Mouse (Mus musculus) megakaryocyte, embryonic 14.5 days (primary cell): ENCODE measurements at regions not wholly inside any gene's neighbourhood (a gene's known extent, or its start where the extent isn't known, plus 50 kb on each side); places are given as distances from the start of the nearest gene placed in this dataset.
A peak's percentile ranks its signal among the peaks of the same experiment; 100 is the strongest.

Experiments used
- H3K27me3 ChIP-seq: replicated peaks from 2 replicates; pipeline ENCODE3; 2012; ENCODE audit warnings: inconsistent platforms
- H3K36me3 ChIP-seq: replicated peaks from 2 replicates; pipeline ENCODE3; 2012; ENCODE audit warnings: low read length, inconsistent platforms, mixed read lengths
- H3K4me1 ChIP-seq: 2 replicates; pipeline ENCODE4 v1.6.1; 2012; ENCODE audit warnings: inconsistent platforms
- H3K4me3 ChIP-seq: replicated peaks from 2 replicates; pipeline ENCODE3; 2012; ENCODE audit warnings: moderate library complexity, mild to moderate bottlenecking, inconsistent platforms
- H3K9me3 ChIP-seq: 2 replicates; pipeline ENCODE4 v1.6.1; 2012; ENCODE audit warnings: inconsistent platforms
- FLI1 ChIP-seq: IDR thresholded peaks from 2 replicates; pipeline ENCODE4 v1.6.1; 2012; ENCODE audit warnings: low read length, inconsistent platforms, mixed read lengths
- GATA1 ChIP-seq: IDR thresholded peaks from 3 replicates; pipeline ENCODE4 v1.6.1; 2012; ENCODE audit warnings: mixed read lengths, low read length, inconsistent platforms, borderline replicate concordance

DNA sequence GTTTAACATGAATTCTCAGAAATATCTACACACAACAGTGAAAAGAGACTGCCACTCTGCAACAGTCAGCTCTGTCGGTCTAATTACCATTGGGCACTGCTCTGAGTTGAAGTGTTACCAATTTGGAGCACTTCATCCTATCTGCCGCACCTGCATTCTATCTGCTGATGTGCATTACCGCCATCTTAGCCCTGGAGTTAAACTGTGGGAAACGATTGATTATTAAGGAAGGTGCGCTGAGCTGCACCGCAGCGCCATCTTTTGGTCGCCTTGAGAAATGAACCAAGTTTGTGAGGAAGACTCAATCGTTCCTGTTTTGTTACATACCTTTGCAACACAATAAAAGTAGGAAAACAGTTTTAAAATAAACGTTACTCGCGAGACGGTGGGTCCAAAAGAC is 110.5 kb downstream of the Rergl start:
- H3K4me3 ChIP-seq = no peak overlapping the region
- no peaks in the 10 kb centered on the region for H3K36me3 ChIP-seq
- TF ChIP-seq GATA1 = no peak
- no peak for TF ChIP-seq FLI1
- no peaks in the 10 kb centered on the region for H3K27me3 ChIP-seq
- no peaks in the 10 kb centered on the region for H3K4me1 ChIP-seq
- no peaks in the 10 kb centered on the region for H3K9me3 ChIP-seq

DNA sequence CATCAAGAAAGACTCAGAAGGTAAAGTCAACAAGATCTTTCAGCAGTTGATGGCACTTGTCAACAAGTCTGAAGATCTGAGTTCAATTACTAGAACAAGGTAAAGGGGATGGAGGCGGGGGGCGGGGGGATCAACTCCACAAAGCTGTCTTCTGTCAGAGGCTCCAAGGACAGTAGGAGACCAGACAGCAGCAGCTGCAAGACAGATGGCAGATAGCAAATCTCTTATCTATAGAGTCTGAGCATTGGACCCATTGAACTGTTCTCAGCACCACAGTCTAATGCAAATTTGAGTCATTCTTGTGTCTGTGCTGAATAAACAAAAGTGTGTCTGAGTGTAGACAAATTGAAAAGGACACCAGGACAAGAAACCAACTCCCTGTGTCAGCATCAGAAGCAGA is 150.8 kb downstream of the Rergl start:
- TF ChIP-seq FLI1 (no peak), GATA1 (no peak)
- no peaks in the 10 kb centered on the region for H3K27me3 ChIP-seq

DNA sequence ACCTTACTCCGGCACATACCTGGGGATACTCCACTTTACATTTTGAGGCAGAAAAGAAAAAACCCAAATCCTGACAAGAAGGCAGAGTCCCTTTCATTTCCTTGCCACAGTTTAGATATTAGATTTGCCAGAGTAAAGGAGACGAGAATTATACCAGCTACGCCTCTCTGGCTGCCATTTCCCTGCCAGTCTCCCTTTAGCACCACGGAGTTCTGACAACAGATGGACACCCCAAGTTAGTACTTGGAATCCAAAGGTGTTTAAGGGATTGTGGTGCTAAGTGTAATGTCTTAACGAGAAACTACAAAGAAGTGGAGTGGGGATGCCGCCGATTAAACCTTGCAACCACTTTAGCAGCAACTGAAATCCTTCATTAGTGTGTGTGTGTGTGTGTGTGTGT is 176.6 kb downstream of the Rergl start:
- no peaks in the 10 kb centered on the region for H3K36me3 ChIP-seq
- H3K27me3 ChIP-seq = no peaks in the 10 kb centered on the region
- TF ChIP-seq GATA1 (no peak), FLI1 (no peak)
- H3K4me1 ChIP-seq = no peaks in the 10 kb centered on the region
- no peak overlapping the region for H3K4me3 ChIP-seq
- H3K9me3 ChIP-seq = peaks cover 7% of the 10 kb centered on the region

More for the DNA sequence above, 150.8 kb downstream of the Rergl start:
- Histone ChIP-seq H3K9me3 (peaks cover 14% of the 10 kb centered on the region; the same call in 1 of the 2 replicates), H3K36me3 (no peaks in the 10 kb centered on the region), H3K4me3 (no peak overlapping the region), H3K4me1 (no peaks in the 10 kb centered on the region)

DNA sequence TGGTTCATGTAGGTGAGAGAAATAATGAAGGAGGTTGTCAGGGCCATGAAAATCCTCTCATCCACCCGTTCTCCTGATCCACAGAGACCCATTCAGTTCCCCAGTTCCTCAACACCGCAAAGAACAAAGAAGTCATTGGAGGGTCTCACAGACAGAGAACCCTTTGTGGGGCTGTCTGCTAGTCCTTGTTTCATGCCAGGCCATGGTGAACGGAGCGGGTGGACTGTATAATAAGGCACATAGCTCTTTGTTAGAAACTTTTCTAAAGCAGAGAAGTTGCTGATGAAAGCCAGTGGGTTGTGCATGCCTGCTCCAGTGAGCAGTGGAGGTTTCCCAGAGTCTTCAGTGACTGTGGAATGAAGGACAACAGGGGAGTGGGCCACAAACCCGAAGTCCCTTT is 194.1 kb downstream of the Rergl start:
- peaks cover 5% of the 10 kb centered on the region; the same call in 1 of the 2 replicates for H3K9me3 ChIP-seq

DNA sequence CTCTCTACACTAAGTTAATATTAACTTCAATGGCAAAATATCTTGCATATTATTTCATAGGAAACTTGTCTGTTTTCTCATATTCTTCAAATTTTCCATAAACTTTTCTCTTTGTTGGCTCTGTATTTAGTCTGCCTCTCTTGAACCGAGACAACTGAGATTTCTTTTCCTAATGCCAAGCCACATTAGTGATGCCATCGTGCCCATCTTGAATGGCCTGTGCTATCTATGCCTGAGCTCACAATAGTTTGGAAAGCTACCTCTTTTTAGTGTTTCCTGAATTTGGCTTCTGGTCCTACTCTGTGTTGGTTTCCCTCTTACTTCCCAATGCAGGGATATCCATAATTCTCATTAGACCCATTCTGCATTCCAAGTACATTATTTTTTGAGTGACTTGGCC is 197.5 kb downstream of the Rergl start:
- no peaks in the 10 kb centered on the region for H3K4me1 ChIP-seq
- H3K4me3 ChIP-seq = no peak overlapping the region
- no peak for TF ChIP-seq FLI1
- peaks cover 13% of the 10 kb centered on the region for H3K9me3 ChIP-seq
- no peaks in the 10 kb centered on the region for H3K36me3 ChIP-seq
- no peaks in the 10 kb centered on the region for H3K27me3 ChIP-seq

More for the DNA sequence above, 194.1 kb downstream of the Rergl start:
- Histone ChIP-seq H3K4me1 (no peaks in the 10 kb centered on the region), H3K4me3 (no peak overlapping the region), H3K36me3 (no peaks in the 10 kb centered on the region), H3K27me3 (no peaks in the 10 kb centered on the region)
- TF ChIP-seq GATA1 = no peak
- TF ChIP-seq FLI1 = no peak

DNA sequence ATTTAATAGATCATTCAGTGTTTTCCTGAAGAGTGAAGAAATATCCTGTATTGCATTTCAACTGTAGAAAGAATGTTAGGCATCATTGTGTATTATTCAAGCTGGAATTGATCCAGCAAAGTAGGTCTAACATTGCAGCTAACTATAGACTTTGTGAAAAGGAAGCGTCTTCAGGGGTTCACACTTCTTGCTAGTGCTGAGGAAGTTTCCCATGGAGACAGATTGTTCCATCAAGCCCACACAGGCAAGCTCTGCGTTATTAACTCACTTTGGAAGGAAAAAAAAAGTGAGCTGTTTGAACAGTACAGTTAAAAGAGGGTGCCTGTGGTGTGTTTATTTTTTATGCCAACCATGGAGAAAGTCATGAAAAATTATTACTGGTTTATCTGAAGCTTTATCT is 206.1 kb downstream of the Rergl start:
- H3K4me3 ChIP-seq = no peak overlapping the region
- H3K4me1 ChIP-seq = no peaks in the 10 kb centered on the region
- peaks cover 8% of the 10 kb centered on the region for H3K9me3 ChIP-seq
- no peaks in the 10 kb centered on the region for H3K27me3 ChIP-seq
- no peaks in the 10 kb centered on the region for H3K36me3 ChIP-seq
- TF ChIP-seq GATA1 (no peak), FLI1 (no peak)

DNA sequence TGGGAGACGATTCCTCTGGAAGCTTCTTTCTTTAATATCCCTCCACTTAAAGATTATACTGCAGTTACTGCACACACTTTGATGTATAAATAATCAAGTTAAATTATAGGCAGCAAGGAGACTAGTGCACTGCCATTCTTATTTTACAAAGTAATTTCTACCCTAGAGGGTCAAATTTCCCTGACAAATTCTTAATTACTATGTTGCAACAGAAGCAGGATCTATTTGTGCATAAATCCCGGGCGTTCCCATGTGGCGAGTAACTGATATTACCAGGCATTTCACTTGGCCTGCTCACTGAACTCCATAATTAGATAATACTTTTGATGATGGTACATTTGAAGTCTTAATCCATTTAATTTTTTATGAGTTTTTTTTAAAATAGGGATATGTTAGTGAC is 222.7 kb downstream of the Rergl start:
- no peaks in the 10 kb centered on the region for H3K36me3 ChIP-seq
- peaks cover 16% of the 10 kb centered on the region for H3K9me3 ChIP-seq
- H3K4me3 ChIP-seq = no peak overlapping the region
- TF ChIP-seq FLI1 (no peak), GATA1 (no peak)
- H3K4me1 ChIP-seq = no peaks in the 10 kb centered on the region
- H3K27me3 ChIP-seq = no peaks in the 10 kb centered on the region

DNA sequence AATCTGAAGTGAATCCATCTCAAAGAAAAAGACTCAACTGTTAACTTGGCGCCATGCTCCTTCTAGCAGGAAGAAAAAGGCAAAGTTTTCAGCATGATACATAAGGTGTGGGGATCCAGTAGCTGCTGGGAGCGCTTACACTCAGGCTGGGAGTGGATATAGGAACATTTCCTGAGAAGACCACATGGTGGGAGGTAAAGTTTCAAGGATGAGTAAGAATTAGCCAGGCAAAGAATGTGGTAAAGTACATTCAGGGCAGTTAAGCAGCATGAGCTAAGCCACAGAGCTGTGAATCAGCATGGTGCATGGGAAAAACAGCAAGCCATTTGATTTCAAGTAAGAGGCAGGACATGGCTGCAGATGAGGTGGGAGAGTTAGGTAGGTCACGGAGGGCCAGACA is 226.3 kb downstream of the Rergl start:
- Histone ChIP-seq H3K9me3 (peaks cover 10% of the 10 kb centered on the region; the same call in 1 of the 2 replicates), H3K36me3 (no peaks in the 10 kb centered on the region), H3K4me1 (no peaks in the 10 kb centered on the region), H3K4me3 (no peak overlapping the region), H3K27me3 (no peaks in the 10 kb centered on the region)
- no peak for TF ChIP-seq FLI1

DNA sequence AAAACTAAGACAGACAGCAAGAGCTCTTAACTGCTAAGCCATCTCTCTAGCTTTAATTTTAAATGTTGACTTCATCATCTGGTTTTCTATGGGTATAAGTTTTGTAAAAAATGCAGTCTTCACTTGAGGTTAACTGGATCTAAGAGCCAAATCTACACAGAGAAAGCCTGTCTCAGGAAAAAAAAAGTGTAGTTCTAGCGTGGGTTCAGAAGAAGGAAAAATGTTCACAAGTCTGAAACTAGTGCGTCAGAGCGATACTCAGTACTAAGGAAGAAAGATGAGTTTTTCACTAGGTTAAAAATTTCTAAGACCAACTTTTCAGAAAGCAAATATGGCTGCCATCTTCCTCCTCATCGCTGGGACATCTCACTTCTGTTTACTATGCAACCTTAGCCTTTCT is 248.1 kb downstream of the Rergl start:
- Histone ChIP-seq H3K36me3 (no peaks in the 10 kb centered on the region), H3K4me1 (no peaks in the 10 kb centered on the region), H3K4me3 (no peak overlapping the region), H3K9me3 (peaks cover 6% of the 10 kb centered on the region; the same call in 1 of the 2 replicates), H3K27me3 (no peaks in the 10 kb centered on the region)
- TF ChIP-seq GATA1 = no peak
- TF ChIP-seq FLI1 = no peak

DNA sequence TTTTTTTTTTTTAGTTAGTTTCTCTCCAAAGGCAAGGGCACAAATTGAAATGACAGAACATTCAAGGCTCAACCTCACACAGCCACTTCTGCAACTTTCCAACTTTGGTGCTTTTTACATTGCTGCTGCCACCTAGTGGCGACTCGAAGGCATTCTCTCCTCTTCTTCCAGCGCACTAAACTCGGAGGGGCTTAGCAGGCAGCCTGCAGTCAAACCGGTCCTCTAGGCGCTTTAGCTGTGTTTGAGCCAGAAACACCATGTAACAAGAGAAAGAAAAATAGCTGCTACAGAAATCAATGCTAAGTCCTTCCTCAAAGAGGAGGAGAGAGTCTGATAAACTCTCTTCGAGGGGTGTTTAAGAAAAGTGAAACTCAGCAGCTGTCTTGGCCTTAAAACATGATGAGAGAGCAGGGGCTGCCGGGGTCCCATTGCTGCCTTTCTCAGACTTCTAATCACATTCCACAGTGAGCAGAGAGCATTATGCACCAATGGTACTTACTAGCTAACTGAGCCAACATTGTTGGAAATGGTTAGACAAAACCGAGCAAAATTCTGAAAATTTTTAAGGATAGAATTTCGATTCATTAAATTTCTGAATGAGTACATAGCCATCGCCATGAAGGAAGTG is 252.7 kb downstream of the Rergl start:
- no peak for TF ChIP-seq GATA1
- TF ChIP-seq FLI1 = no peak
- H3K9me3 ChIP-seq = peaks cover 8% of the 10 kb centered on the region

DNA sequence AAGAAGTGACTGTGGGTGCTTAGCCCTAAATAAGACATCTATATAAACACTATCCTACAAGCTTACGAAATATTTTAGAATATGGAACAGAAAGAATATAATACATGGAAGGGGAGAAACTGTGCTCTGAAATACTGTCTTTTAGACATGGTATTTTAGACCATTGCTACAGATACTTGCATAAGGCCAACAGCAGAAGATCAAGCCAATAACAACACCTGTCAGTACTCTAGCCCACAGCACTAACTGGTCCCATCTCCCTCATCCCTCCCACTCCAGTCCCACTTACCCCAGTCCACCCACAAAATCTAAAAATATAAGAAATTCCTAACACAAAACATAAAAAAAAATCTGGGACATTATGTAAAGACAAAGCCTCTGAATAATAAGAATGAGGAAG is 275.6 kb downstream of the Rergl start:
- H3K9me3 ChIP-seq = 0 out of 2 replicates have a peak, but pooled peaks cover 2% of the 10 kb centered on the region
- H3K36me3 ChIP-seq = no peaks in the 10 kb centered on the region
- H3K27me3 ChIP-seq = no peaks in the 10 kb centered on the region
- no peaks in the 10 kb centered on the region for H3K4me1 ChIP-seq
- H3K4me3 ChIP-seq = no peak overlapping the region
- no peak for TF ChIP-seq FLI1
- no peak for TF ChIP-seq GATA1

More for the DNA sequence above, 252.7 kb downstream of the Rergl start:
- Histone ChIP-seq H3K36me3 (no peaks in the 10 kb centered on the region), H3K4me3 (peak overlapping the region; percentile 56), H3K27me3 (no peaks in the 10 kb centered on the region), H3K4me1 (no peaks in the 10 kb centered on the region)
